ENCODE assay signal across 24 mouse cellular contexts in genomic region chr13:54426781-54427655, GRCm38 (mm10). TPM values are rescaled to one million over a fixed set of nuclear protein-coding genes. Genes with fewer than 3 reads are reported as not detected.
DNase-seq lines count a peak whose midpoint lies in the region; ATAC-seq and TF ChIP-seq lines count a peak whose summit lies in the region.
"Had no signal": no experiment of that assay in that cellular context is flagged by ENCODE, and none has a peak within 500 bp of the region (broad histone marks: within the 10 kb centered on the region; RNA-seq: fewer than 3 reads in every experiment).

No protein-coding gene starts in this region.

- H3K9me3 ChIP-seq in liver, postnatal 0 days (ENCODE audit: low read length): no peaks in the 10 kb centered on the region
- H3K9me3 ChIP-seq in liver, embryonic 12.5 days (replicated peaks): peaks cover 7% of the 10 kb centered on the region
- H3K9me3 ChIP-seq: forebrain, embryonic 15.5 days; neural tube, embryonic 15.5 days had no signal

- no peak overlapping the region for H3K4me3 ChIP-seq in liver, postnatal 0 days (ENCODE audit: low read depth, low read length)
- H3K4me3 ChIP-seq in liver, embryonic 12.5 days: no peak overlapping the region
- H3K4me3 ChIP-seq: embryonic facial prominence, embryonic 10.5 days; forebrain, embryonic 15.5 days; heart, embryonic 13.5 days; left cerebral cortex, adult 2 months; neural tube, embryonic 15.5 days had no signal

- peak overlapping the region; percentile 37 for H3K27ac ChIP-seq in liver, postnatal 0 days (ENCODE audit: low read depth)
- H3K27ac ChIP-seq in liver, embryonic 12.5 days: no peak overlapping the region
- H3K27ac ChIP-seq: embryonic facial prominence, embryonic 10.5 days; forebrain, embryonic 15.5 days; heart, embryonic 13.5 days; hindbrain, postnatal 0 days; left cerebral cortex, adult 2 months; liver, embryonic 14.5 days; macrophage; neural tube, embryonic 15.5 days had no signal

- TF ChIP-seq CTCF in liver, postnatal 0 days (IDR thresholded peaks at IDR 0.05; ENCODE audit: low read depth): no peak

- no peak overlapping the region for H3K9ac ChIP-seq in liver, postnatal 0 days (replicated peaks)
- no peak overlapping the region for H3K9ac ChIP-seq in liver, embryonic 12.5 days
- H3K9ac ChIP-seq: forebrain, embryonic 15.5 days; heart, embryonic 13.5 days; liver, embryonic 14.5 days; neural tube, embryonic 15.5 days had no signal

- peaks cover 7% of the 10 kb centered on the region for H3K4me1 ChIP-seq in liver, postnatal 0 days (ENCODE audit: insufficient read depth)
- H3K4me1 ChIP-seq in liver, embryonic 12.5 days: 0 out of 2 replicates have a peak, but pooled peaks cover 3% of the 10 kb centered on the region
- H3K4me1 ChIP-seq: heart, embryonic 13.5 days had no signal

- H3K27me3 ChIP-seq in liver, postnatal 0 days (ENCODE audit: insufficient read depth, low read length): no peaks in the 10 kb centered on the region
- no peaks in the 10 kb centered on the region for H3K27me3 ChIP-seq in liver, embryonic 12.5 days (replicated peaks)
- no peaks in the 10 kb centered on the region for H3K27me3 ChIP-seq in splenic B cell, adult 2 months (ENCODE audit: control insufficient read depth, insufficient read depth, low read length, poor library complexity, severe bottlenecking)
- H3K27me3 ChIP-seq: forebrain, embryonic 15.5 days; heart, embryonic 13.5 days; neural tube, embryonic 15.5 days had no signal

- ATAC-seq in liver, postnatal 0 days: no peak
- ATAC-seq in liver, embryonic 12.5 days: no peak
- ATAC-seq: forebrain, embryonic 15.5 days; intestine, embryonic 16.5 days; midbrain, embryonic 16.5 days had no signal

- H3K4me2 ChIP-seq in liver, postnatal 0 days (ENCODE audit: low read depth, low read length): no peak overlapping the region
- H3K4me2 ChIP-seq in liver, embryonic 12.5 days: no peak overlapping the region
- H3K4me2 ChIP-seq: forebrain, embryonic 15.5 days; heart, embryonic 13.5 days; neural tube, embryonic 15.5 days had no signal

- peak; percentile 40 to 63 for DNase-seq in adrenal gland, adult (ENCODE audit: inconsistent age in 2 of 2, low spot score in 1 of 2)
- no peak for DNase-seq in adrenal gland, postnatal 25 days
- DNase-seq in liver, postnatal 0 days: no peak
- peak; percentile 37 to 39 for DNase-seq in spleen, postnatal 36 days (ENCODE audit: low spot score in 2 of 2)
- no peak for DNase-seq in spleen, adult 18-20 months
- DNase-seq in splenic B cell, adult 2 months (ENCODE audit: low read depth, low spot score): peak; percentile 54
- DNase-seq in gastrocnemius, postnatal 4 days (ENCODE audit: low spot score in 2 of 2): no peak
- DNase-seq: cerebellum, adult 8-10 months; gastrocnemius, postnatal 10 days; heart, adult 18-20 months; heart, postnatal 14 days; kidney, postnatal 25 days; right cerebral cortex, postnatal 25 days had no signal

- H3K36me3 ChIP-seq in liver, postnatal 0 days (replicated peaks; ENCODE audit: insufficient read depth, low read length): no peaks in the 10 kb centered on the region
- no peaks in the 10 kb centered on the region for H3K36me3 ChIP-seq in liver, embryonic 12.5 days
- H3K36me3 ChIP-seq in splenic B cell, adult 2 months (ENCODE audit: control insufficient read depth, insufficient read depth, low read length, poor library complexity, severe bottlenecking): no peaks in the 10 kb centered on the region
- H3K36me3 ChIP-seq: embryonic facial prominence, embryonic 10.5 days; forebrain, embryonic 15.5 days; heart, embryonic 13.5 days; neural tube, embryonic 15.5 days had no signal

- no peak for TF ChIP-seq EP300 in liver, postnatal 0 days (IDR thresholded peaks at IDR 0.05; ENCODE audit: low read depth)

- WGBS in liver, postnatal 0 days (ENCODE audit: insufficient replicate concordance): 66% methylated on average over 10 of the region's 10 CpGs
- WGBS in liver, embryonic 12.5 days (ENCODE audit: insufficient replicate concordance): 60% methylated on average over 10 of the region's 10 CpGs

RNA-seq across cellular contexts. Expression of gene Thoc3, which starts 41.6 kb away (rescaled TPM):
- total RNA-seq in adrenal gland, postnatal 25 days (2021): 39.3 and 52.9 TPM in 2 replicates
- 32.8 and 37.4 TPM in 2 replicates for polyA plus RNA-seq in liver, postnatal 0 days (2015; fragmentation: Nextera tagmentation; extraction: Ambion mirVana)
- polyA plus RNA-seq in liver, embryonic 12.5 days (2016; fragmentation: Nextera tagmentation; extraction: Ambion mirVana): 77.6 and 78.0 TPM in 2 replicates
- 10 to 100 TPM; 28.0 to 29.7 TPM for total RNA-seq in gastrocnemius, postnatal 4 days (2021)

RNA-seq across cellular contexts. Expression of gene Cplx2, which starts 55.9 kb away (rescaled TPM):
- total RNA-seq in adrenal gland, postnatal 25 days (2021): 19.7 and 28.1 TPM in 2 replicates
- polyA plus RNA-seq in liver, postnatal 0 days (2015; fragmentation: Nextera tagmentation; extraction: Ambion mirVana): 0.89 and 0.97 TPM in 2 replicates
- polyA plus RNA-seq in liver, embryonic 12.5 days (2016; fragmentation: Nextera tagmentation; extraction: Ambion mirVana): 0.45 and 0.52 TPM in 2 replicates
- 10 to 100 TPM; 12.8 to 13.4 TPM for total RNA-seq in gastrocnemius, postnatal 4 days (2021)
- polyA plus RNA-seq: macrophage had no signal

Comparison
In these comparisons a context has a peak if more than half of its experiments do, and no peak if none do; other contexts are left out.
1. DNase-seq: peak in adrenal gland, adult (2 of 2), spleen, postnatal 36 days (2 of 2) and splenic B cell, adult 2 months (single experiment); none in adrenal gland, postnatal 25 days (single experiment), liver, postnatal 0 days (single experiment), spleen, adult 18-20 months (0 of 2) and gastrocnemius, postnatal 4 days (0 of 2).